Mouse (Mus musculus) liver, postnatal 0 days (tissue): ENCODE measurements around the gene Cplane1.

Experiments
- CTCF ChIP-seq: sonication (generic); IDR thresholded peaks from 2 replicates; pipeline ENCODE4 v1.5.1; 2016; ENCODE audit warnings: antibody characterized with exemption, low read depth
- EP300 ChIP-seq: IDR thresholded peaks from 2 replicates; pipeline ENCODE4 v1.6.1; 2016; ENCODE audit warnings: antibody characterized with exemption, low read depth, mild to moderate bottlenecking

DNA sequence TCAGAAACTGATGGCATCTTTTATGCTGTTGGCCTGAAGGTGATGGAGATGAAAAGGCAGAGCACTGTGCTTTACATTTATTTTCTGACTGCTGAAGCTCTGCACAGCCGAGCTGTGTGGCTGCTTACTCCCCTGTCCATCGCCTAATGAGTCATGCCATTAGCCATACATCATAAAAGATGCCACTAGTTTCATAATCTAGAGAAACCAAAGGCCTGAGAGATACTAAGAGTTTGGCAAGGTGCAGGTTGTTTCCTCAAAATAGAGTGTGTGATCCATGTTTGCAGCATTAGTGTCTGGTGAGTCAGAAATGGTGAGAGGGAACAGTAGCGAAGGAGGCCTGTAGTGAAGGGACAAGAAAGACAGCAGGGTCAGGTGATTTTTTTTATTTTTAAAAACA lies 20.7 kb downstream of the Cplane1 start:
- TF ChIP-seq CTCF: no peak
- TF ChIP-seq EP300: no peak
